Mouse (Mus musculus) forebrain, embryonic 12.5 days (tissue): ENCODE results near the gene Itga4. TPM values are rescaled to one million over a fixed set of nuclear protein-coding genes. Genes with fewer than 3 reads are reported as not detected.

Experiments
- ATAC-seq: fragments of 200-750 bp; cut with Nextera tagmentation; 2 replicates; pipeline ENCODE4 v1.8.0; 2017; ENCODE audit warnings: moderate TSS enrichment; ENCODE audit not compliant: low FRiP score
- H3K27ac ChIP-seq: fragments of 300-500 bp; sonication (generic); 2 replicates; pipeline ENCODE4 v1.5.1; 2016; ENCODE audit warnings: mild to moderate bottlenecking
- H3K27me3 ChIP-seq: fragments of 300-500 bp; sonication (generic); 2 replicates; pipeline ENCODE4 v1.6.1; 2016; ENCODE audit warnings: mild to moderate bottlenecking
- H3K36me3 ChIP-seq: fragments of 300-500 bp; sonication (generic); replicated peaks from 2 replicates; pipeline ENCODE4 v1.6.1; 2016; ENCODE audit warnings: mild to moderate bottlenecking
- H3K4me1 ChIP-seq: fragments of 300-500 bp; sonication (generic); 2 replicates; pipeline ENCODE4 v1.6.1; 2016
- H3K4me2 ChIP-seq: fragments of 300-500 bp; sonication (generic); 2 replicates; pipeline ENCODE4 v1.6.1; 2016; ENCODE audit warnings: mild to moderate bottlenecking, moderate library complexity
- H3K4me3 ChIP-seq: fragments of 300-500 bp; sonication (generic); replicated peaks from 2 replicates; pipeline ENCODE4 v1.5.1; 2016; ENCODE audit warnings: mild to moderate bottlenecking
- H3K9ac ChIP-seq: fragments of 300-500 bp; sonication (generic); 2 replicates; pipeline ENCODE4 v1.6.1; 2016; ENCODE audit warnings: mild to moderate bottlenecking
- H3K9me3 ChIP-seq: fragments of 300-500 bp; sonication (generic); 2 replicates; pipeline ENCODE4 v1.6.1; 2016
- WGBS: fragments of 180-500 bp; shearing (Covaris S2); methylation state at CpG from one replicate; pipeline ENCODE4 v1.1.7; 2016; 5-methylcytosine and 5-hydroxymethylcytosine counted together
- polyA plus RNA-seq: library from polyadenylated mRNA; unstranded; fragments of >200 nt; fragmentation: Nextera tagmentation; extraction: Ambion mirVana; gene quantifications from 2 replicates; pipeline ENCODE4 v1.2.1, GENCODE M21; 2016

Itga4 gene
- polyA plus RNA-seq, 1 experiment from 2014 or later = 4.9 TPM

DNA sequence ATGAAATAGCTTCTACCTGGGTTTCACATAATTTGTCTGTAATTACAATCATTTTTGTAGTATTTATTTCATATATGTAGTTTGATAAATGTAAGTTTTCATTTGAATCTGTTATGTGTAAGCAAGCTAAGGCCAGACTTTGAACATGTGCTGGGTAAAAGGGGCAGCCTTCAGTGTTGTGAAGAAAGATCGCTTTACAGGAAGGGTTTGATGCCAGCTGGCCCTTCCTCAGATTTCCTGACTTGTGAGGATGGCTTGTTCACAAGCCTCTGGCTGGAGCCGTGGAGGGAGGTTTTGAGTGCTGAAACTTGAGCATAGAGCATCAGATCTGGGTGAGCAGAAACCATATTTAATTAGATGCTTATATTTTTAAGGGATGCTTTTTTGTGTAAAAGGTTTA is 72.9 kb downstream of the Itga4 start:
- Histone ChIP-seq H3K4me3 (no peak overlapping the region), H3K36me3 (no peaks in the 10 kb centered on the region), H3K4me2 (no peak overlapping the region), H3K9me3 (no peaks in the 10 kb centered on the region), H3K27me3 (no peaks in the 10 kb centered on the region), H3K4me1 (no peaks in the 10 kb centered on the region), H3K9ac (no peak overlapping the region), H3K27ac (no peak overlapping the region)
- WGBS = 76% methylated on average over 2 of the region's 2 CpGs
- ATAC-seq = no peak

DNA sequence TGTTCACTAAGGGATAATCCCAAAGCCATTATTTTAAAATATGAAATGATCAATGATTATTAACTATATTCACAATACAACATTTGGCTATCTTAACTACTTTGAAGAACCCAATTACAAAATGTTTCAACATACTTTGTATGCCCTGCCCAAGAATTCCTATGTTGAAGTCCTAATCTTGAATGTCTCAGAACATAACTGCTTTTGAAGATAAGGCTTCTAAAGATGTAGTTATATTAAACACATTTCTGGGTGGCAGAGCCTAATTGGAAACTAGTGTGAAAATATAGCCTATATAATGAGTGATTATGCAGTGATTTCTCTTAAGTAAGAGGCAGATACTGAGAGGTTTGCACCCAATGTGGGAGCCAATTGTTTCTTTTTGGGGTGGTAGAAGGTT is 79.4 kb downstream of the Itga4 start:
- no peaks in the 10 kb centered on the region for H3K27me3 ChIP-seq
- no peaks in the 10 kb centered on the region for H3K36me3 ChIP-seq
- H3K4me1 ChIP-seq = no peaks in the 10 kb centered on the region; the same call in 1 of the 2 replicates
- no peaks in the 10 kb centered on the region for H3K9me3 ChIP-seq
- no peak overlapping the region for H3K4me3 ChIP-seq
- no peak for ATAC-seq
- no peak overlapping the region for H3K27ac ChIP-seq
- H3K9ac ChIP-seq = no peak overlapping the region
- H3K4me2 ChIP-seq = no peak overlapping the region

DNA sequence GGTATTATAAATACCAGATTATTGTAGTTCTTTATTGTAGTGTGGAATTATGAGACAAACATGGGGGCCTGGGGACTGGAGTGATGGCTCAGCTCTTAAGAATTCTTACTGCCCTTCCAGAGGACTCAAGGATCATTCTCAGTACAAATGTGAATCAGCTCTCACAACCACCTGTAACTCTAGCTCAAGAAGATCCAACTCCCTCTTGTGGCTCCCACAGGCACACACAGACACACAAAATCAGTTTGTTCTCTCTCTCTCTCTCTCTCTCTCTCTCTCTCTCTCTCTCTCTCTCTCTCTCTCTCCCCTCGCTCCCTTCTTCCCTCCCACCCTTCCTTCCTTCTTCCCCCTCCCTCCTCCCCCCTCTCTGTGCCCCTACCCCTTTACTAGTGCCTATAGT is 80.9 kb downstream of the Itga4 start:
- no peaks in the 10 kb centered on the region for H3K9me3 ChIP-seq
- no peak for ATAC-seq
- 88% methylated on average over 1 of the region's 1 CpGs for WGBS
- H3K4me1 ChIP-seq = no peaks in the 10 kb centered on the region; the same call in 1 of the 2 replicates
- no peak overlapping the region for H3K9ac ChIP-seq
- no peak overlapping the region for H3K27ac ChIP-seq
- H3K36me3 ChIP-seq = no peaks in the 10 kb centered on the region
- H3K4me3 ChIP-seq = no peak overlapping the region
- no peaks in the 10 kb centered on the region for H3K27me3 ChIP-seq
- no peak overlapping the region for H3K4me2 ChIP-seq

DNA sequence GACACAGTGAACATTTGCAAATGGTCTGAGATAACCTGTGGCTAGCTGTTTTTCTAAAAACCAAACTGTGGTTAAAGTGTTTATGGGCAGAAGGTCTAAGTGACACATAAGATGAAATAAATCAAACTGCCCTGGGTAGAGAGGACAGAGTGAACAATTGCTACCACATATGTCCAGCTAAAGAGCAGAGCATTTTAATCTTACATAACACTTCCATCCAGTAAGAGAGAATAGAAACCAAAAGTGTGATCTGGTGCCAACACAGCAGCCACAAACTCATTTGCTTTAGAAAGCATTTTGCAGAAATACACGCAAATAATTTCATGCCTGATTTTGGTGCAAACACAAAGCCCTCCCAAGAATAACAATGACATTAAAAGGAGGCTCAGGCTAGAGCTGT is 83.8 kb downstream of the Itga4 start:
- no peaks in the 10 kb centered on the region for H3K27me3 ChIP-seq
- 63% methylated on average over 1 of the region's 1 CpGs for WGBS

DNA sequence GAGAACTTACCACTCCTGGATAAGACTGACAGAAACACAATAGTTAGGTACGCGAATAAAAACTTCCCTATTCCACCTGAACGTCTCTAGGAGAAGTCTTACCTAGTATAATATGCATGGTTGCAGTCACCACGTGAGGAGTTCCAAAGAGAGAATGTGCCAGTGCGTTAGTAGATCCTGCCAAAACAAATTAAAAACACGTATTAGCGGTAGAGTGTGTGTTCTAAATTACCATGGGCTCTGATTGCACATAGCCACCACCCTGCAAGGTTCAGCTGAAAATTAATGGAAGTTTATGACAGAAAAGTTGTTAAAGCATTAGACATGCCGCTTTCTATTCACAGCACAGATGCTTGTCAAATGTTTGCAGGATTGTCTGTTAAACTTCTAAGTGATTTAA is 87.9 kb downstream of the Itga4 start:
- ATAC-seq = no peak
- no peak overlapping the region for H3K4me3 ChIP-seq
- WGBS = 90% methylated on average over 8 of the region's 8 CpGs

More for the DNA sequence above, 83.8 kb downstream of the Itga4 start:
- H3K36me3 ChIP-seq = no peaks in the 10 kb centered on the region
- no peak overlapping the region for H3K4me2 ChIP-seq
- no peak overlapping the region for H3K4me3 ChIP-seq
- H3K27ac ChIP-seq = no peak overlapping the region
- no peak overlapping the region for H3K9ac ChIP-seq
- no peak for ATAC-seq
- no peaks in the 10 kb centered on the region for H3K9me3 ChIP-seq
- no peaks in the 10 kb centered on the region; the same call in 1 of the 2 replicates for H3K4me1 ChIP-seq

DNA sequence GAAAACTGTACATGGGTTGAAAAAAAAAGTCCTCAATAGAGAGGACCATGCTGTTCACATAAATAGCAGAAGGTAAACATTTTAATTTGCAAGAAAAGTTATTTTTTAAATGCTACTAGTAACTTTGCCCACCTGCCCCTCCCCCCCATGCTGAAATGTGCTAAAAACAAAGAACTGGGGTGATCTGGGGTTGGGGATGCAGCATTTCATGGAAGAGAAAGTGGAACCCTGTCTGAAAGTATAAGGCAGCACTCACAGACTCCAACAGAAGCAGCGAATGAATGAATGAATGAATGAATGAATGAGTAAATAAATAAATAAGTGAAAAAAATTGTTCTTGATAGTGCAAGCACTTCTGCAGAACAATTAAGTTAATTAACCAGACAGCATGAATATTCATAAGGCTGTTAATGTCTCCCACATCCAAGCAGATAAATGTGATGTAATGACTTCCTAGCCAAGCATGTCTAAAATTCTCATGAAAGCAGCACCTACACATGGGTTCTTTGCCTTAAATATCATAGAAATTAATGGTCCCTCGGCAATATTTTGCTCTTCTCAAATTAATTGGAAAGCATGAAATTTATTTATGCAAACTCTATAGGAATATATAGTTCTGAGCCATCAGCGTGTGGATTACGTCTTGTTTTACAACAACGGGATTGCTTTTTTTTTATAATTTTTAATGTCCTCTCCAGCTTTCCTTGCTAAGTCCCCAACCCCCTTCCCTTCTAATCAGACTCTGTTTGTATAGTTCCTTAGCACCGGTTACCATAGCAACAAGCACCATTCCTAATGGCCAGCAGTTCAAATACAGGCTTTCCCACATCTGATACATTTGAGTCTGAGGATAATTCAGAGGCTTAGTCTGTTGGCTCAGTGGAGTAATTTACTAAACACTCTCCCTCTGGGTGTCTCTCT is 96.2 kb downstream of the Itga4 start:
- H3K4me1 ChIP-seq = peaks cover 8% of the 10 kb centered on the region
- H3K4me2 ChIP-seq = no peak overlapping the region
- peak; percentile 83 for ATAC-seq
- H3K27me3 ChIP-seq = no peaks in the 10 kb centered on the region
- H3K27ac ChIP-seq = no peak overlapping the region
- no peaks in the 10 kb centered on the region for H3K36me3 ChIP-seq
- no peaks in the 10 kb centered on the region for H3K9me3 ChIP-seq
- 61% methylated on average over 6 of the region's 6 CpGs for WGBS
- H3K9ac ChIP-seq = no peak overlapping the region
- H3K4me3 ChIP-seq = no peak overlapping the region

More for the DNA sequence above, 87.9 kb downstream of the Itga4 start:
- H3K27ac ChIP-seq = no peak overlapping the region
- H3K9me3 ChIP-seq = no peaks in the 10 kb centered on the region
- no peak overlapping the region for H3K4me2 ChIP-seq
- H3K36me3 ChIP-seq = no peaks in the 10 kb centered on the region
- H3K9ac ChIP-seq = no peak overlapping the region
- H3K4me1 ChIP-seq = no peaks in the 10 kb centered on the region; the same call in 1 of the 2 replicates
- no peaks in the 10 kb centered on the region for H3K27me3 ChIP-seq

DNA sequence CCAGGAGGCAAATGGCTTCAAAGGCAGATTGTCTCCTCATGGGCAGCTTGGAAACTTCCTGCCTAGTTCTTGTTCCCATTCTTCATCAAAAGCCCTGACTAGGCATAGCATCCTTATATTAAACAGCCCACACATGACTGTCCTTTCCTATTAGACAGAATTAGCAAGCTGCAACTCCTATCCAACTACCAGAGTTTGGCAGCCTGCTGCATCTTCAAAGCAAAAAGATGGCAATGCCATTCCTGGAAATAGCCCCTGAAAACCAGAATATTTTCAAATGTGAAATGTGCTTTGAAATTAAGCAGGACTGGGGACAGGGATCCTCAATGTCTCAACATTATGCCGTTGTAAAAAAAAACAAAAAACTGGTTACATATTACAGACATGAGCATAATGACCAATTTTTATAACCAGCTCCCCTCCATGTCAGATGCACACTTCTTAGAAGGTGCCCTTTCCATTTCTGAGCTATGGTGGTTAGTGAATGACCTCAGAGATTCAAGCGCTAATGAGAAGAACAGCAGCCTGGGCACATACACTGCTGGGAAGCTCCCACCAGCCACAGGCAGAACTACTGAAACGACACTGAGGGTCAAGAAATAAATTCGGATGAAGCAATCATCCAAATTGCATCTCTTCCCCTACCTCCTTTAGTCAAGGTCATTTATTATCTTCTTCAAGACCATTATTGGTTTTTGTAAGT is 97.0 kb downstream of the Itga4 start:
- Histone ChIP-seq H3K27ac (no peak overlapping the region; the same call in 1 of the 2 replicates), H3K9ac (no peak overlapping the region), H3K27me3 (no peaks in the 10 kb centered on the region), H3K4me2 (no peak overlapping the region), H3K4me3 (no peak overlapping the region), H3K9me3 (no peaks in the 10 kb centered on the region), H3K4me1 (peaks cover 8% of the 10 kb centered on the region), H3K36me3 (no peaks in the 10 kb centered on the region)
- ATAC-seq = peak; percentile 71
- 73% methylated on average over 4 of the region's 4 CpGs for WGBS

DNA sequence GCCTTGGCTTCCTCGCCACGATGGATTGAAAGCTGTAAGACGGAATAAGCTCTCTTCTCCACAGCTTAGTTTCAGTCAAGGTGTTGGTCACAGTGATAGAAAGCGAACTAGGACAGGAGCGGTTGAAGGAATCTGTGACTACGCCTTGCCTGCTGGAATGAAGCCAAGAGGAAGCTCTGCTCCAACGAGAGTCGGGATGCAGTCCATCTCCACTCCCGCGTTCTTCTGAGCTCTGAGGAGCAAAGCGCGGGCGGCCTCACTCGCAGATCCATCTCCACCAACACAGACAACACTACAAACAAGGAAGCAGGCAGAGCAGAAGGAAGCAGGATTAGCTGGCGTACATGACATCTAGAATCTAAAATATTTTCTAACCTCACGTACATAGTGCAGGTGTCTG is 99.5 kb downstream of the Itga4 start:
- Histone ChIP-seq H3K4me1 (peaks cover 8% of the 10 kb centered on the region), H3K36me3 (no peaks in the 10 kb centered on the region), H3K9ac (no peak overlapping the region), H3K27me3 (no peaks in the 10 kb centered on the region), H3K9me3 (no peaks in the 10 kb centered on the region), H3K4me3 (no peak overlapping the region), H3K27ac (no peak overlapping the region), H3K4me2 (no peak overlapping the region)
- no peak for ATAC-seq
- 95% methylated on average over 16 of the region's 16 CpGs for WGBS

DNA sequence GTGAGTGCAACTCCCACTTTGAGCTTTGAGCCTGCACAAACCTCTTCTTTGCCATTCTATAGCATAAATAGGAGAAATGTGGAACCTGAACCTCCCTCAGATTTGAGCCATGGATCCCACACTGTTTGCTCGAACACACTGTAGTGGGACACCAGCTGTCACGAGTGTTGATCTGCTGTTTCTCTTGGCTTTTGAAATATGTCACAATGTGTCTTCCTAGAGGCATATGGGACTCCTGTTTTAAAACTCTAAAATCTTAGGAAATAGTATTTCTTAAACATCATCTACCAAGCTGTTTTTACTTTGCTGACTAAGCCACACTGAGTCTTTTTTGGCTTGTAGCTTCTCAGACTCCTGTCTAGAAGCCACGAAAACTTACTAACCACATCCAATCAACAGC is 102.6 kb downstream of the Itga4 start:
- Histone ChIP-seq H3K4me2 (no peak overlapping the region), H3K4me3 (no peak overlapping the region), H3K9me3 (no peaks in the 10 kb centered on the region), H3K27ac (no peak overlapping the region), H3K4me1 (no peaks in the 10 kb centered on the region), H3K27me3 (no peaks in the 10 kb centered on the region), H3K36me3 (no peaks in the 10 kb centered on the region), H3K9ac (no peak overlapping the region)
- ATAC-seq = no peak
- WGBS = 86% methylated on average over 3 of the region's 3 CpGs

DNA sequence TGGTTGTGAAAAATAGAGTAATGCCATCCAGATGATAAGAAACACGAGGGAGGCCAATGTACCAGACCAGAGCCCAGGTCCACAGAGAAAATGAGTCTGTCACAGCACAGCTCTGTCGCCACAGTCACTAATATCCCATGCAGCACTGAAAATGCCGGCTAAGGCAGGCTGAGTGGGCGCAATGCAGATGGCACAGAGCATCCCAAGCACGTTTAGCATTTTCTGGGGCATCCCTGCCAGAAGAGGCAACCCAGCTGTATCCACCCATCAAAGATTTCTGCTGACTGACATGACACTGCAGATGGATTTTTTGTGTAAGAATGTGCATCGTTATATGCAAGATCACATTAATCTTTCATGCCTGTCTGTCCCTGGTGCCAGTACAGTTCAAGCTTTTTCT is 106.8 kb downstream of the Itga4 start:
- no peaks in the 10 kb centered on the region for H3K36me3 ChIP-seq
- H3K9me3 ChIP-seq = no peaks in the 10 kb centered on the region
- whole genome bisulfite sequencing = 71% methylated on average over 6 of the region's 6 CpGs
- H3K4me2 ChIP-seq = no peak overlapping the region
- H3K4me1 ChIP-seq = no peaks in the 10 kb centered on the region; the same call in 1 of the 2 replicates
- ATAC-seq = no peak
- no peak overlapping the region for H3K27ac ChIP-seq
- no peaks in the 10 kb centered on the region for H3K27me3 ChIP-seq
- H3K9ac ChIP-seq = no peak overlapping the region
- no peak overlapping the region for H3K4me3 ChIP-seq

DNA sequence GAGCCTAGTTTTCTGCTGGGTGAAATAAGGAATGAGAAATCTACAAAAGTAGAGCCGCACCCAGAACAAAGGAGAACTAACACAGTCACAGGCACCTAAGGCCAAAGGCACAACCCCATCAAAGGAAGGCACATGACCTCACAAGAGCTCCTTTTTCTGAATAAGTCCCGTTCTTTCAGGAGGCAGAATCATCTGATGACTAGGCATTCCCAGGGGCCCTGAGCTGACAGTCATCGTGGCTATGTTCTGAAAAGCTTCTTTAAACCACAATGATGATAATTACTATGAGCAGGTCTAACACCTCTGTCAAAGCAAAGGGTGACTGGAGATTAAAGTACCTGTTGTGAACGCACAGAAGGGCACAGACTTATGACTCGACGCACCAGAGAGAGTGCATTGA is 108.7 kb downstream of the Itga4 start:
- no peak for ATAC-seq

More for the DNA sequence above, 108.7 kb downstream of the Itga4 start:
- Histone ChIP-seq H3K36me3 (no peaks in the 10 kb centered on the region), H3K4me2 (no peak overlapping the region), H3K9me3 (no peaks in the 10 kb centered on the region), H3K4me3 (no peak overlapping the region), H3K4me1 (peaks cover 4% of the 10 kb centered on the region; the same call in 1 of the 2 replicates), H3K9ac (no peak overlapping the region), H3K27me3 (no peaks in the 10 kb centered on the region), H3K27ac (no peak overlapping the region)
- WGBS = 66% methylated on average over 6 of the region's 6 CpGs
